Mouse (Mus musculus) urinary bladder, postnatal 25 days (tissue): Measurements from ENCODE around the gene Gm20390.

Experiments used
- DNase-seq: peaks from one replicate; pipeline ENCODE4 v3.0.0; 2022; ENCODE audit warnings: low spot score

Gm20390 gene

DNA sequence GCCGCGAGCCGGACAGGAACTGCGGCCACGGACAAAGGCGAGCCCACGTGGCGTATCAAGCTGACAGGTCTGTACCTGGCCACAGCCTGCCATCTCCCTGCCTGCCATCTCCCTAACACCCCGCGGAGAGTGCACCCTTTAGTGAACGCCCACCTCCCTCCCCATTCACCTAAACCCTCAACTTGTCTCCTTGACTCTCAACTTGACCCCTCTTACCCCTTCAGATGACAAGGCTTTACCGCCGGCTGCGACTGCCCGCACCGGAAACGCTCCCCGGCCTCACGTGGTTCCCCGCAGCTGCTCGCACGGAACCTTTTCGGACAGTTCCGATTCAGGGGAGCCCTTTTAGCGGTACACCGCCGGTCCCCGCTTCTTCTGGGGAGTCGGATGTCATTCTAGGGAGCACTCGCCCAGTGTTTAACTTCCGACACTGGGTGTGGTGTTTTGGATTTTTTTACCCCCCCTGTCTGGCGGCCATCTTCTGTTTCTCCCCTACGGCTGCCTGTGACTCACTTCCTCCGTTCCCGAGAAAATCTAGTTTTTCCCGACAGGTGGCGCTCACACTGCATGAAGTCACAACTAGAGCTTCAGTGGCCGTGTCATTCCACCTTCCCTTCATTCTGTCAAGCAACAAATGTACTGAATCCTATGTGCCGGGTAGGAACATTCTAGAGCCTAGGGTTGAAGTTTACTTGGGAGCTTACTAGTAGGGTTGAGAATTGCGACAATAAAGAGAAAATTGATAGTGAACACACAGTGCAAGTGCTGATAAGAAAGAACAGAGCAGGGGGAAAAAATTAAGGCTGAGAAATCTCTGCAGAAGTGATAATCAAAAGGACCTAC lies at the start of gene Gm20390, which contains the start of gene Nme1:
Gene Gm20390 (minus strand): TSS at position 289 of the 843 bp plus-strand sequence.
Gene Nme1 (minus strand): TSS at position 517 of the 843 bp plus-strand sequence.
- peak; percentile 96 for DNase-seq

DNA sequence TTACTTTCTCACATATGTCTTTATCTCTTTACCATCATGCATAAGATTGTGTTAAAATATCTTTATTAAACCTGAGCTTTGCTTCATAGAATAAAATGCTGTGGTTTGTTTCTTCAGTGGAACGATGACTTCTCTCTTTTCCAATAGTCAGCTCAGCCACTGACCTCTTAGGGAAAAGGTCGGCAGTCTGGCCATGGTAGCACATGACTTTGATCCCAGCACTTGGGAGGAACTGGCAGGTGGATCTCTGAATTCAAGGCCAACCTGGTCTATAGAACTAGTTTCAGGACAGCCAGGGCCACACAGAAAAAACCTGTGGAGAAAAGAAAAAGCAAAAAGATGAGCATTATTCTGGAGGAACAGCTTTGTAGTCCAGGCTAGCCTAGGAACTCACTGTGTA lies 35.3 kb upstream of the Gm20390 start:
- DNase-seq: no peak

DNA sequence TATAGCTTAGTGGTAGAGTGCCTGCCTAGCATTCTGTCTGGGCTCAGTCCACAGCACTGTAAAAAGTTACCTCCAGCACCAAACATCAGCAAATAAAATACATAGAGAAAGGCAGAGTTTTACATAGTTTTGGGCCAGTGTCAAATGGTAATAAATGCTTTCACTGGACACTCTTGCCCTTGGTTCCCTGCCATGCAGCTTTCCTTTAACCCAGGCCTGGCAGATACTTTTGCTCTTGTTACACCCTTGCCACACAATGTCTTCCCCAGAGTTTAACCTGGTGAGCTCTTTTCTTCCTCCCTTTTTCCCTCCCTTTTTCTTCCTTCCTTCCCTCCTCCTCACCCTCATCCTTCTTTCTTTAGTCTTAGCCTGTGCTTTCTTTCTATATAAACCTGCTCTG lies 31.2 kb upstream of the Gm20390 start:
- no peak for DNase-seq

DNA sequence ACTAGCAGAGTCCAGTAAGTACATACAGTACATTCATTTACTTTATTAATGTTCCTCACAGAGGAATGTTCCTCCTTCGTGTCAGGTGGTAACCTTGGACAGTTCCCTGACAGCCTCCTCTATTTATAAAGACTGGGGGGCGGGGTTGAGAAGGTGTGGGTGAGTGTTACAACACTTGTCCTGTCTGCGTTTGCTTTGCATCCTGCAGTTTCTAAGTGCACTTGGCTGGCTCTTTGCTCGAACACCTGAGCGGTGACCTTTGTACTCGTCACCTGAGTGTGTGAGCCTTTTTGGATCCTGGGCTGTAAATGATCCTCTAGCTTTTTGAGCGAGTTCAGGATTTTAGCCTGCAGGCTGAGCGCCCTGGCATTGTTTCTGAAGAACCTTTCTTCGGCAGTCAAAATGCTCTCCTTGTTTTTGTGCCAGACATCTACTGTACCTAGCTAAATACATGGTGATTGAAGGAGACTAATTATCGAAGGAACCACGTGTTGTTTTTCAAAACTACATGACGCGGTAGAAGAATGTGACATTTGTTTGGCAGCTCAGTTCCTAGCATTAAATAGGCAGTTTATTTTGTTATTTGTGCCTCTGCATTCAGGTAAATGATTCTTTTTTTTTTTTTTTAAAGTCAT lies 29.2 kb upstream of the Gm20390 start:
- peak; percentile 17 for DNase-seq

DNA sequence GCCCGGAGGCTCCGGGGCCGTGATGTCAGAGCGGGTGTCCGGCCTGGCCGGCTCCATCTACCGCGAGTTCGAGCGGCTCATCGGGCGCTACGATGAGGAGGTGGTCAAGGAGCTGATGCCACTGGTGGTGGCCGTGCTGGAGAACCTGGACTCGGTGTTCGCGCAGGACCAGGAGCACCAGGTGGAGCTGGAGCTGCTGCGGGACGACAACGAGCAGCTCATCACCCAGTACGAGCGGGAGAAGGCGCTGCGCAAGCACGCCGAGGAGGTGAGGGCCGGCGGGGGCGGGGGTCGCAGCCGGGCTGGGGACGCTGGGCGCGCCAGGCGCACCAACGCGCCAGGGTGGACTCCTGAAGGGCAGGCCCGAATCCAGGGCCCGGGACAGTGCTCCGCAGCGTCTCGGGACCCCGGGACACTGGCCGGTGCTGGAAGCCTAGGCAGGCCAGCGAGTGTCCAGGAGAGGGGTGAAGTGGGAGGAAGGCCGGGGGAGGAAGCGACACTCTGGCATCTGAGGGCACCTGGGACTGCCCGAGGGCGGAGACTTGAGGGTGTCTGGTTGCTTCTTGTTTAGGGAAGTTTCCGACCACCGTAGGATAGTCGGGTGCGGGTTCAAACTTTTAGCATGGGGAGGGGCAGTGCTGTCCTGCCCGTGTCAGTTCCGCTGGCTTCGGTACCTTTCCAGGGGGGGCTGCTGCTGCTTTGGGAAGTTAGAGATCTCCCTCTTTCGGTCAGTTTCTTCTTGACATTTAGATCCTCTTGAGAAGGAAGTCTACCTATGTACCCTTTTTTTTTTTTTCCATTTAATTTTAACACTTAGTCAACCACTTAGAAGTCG lies 28.4 kb upstream of the Gm20390 start:
- DNase-seq: peak; percentile 31

DNA sequence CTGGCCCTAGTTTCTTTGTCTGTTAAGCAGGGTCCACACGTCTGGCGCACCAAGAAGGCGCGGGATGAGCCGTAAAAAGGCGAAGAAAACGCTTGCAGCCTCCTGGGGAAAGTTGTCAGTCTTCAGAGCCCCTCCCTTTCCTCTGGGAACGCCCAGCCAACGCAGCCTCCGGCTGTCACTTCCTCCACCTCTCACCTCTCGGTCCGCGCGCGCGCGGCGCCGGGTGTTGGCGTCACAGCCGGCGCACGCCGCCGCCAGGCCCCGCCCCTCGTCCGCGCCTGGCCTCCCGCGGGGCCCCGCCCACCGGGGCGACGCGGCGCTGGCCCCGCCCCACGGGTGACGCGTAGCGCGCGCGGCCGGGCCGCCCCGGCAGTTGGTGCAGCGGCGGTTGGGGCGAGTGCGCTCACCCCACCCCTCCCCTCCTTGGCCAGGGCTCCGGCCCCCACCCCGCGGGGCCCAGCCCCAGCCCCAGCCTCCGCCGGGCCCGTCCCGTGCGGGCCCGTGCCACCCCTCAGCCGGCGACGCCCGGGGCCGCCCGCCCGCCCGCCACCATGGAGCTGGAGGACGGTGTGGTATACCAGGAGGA lies 27.7 kb upstream of the Gm20390 start, which contains the start of gene Spag9:
Gene Spag9 (plus strand): TSS at position 372 of the 586 bp plus-strand sequence.
- DNase-seq: peak; percentile 91

- DNase-seq: peak; percentile 65
These were observed 27.1 kb upstream of the Gm20390 start for GRCm38 (mm10) chr11:93995111-93995719.

DNA sequence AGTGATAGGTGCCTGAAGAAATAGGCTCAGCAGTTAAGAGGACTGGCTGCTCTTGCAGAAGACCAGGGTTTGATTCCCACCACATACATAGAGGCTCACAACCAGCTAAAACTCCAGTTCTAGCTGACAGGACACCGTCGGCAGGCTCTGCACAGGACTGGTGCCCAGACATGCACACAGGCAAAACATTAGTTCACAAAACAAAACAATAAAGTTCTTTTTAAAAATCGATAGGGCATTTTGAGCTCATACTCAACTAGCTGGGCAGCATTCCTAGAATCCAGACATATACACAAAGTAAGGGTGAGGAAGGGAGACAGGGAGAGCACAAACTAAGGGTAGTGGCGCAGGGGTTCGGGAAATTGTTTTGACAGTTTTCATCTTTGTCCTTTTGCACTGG lies 26.4 kb upstream of the Gm20390 start:
- peak; percentile 9 for DNase-seq

- no peak for DNase-seq
These were observed 20.4 kb upstream of the Gm20390 start for GRCm38 (mm10) chr11:93988328-93989062.

DNA sequence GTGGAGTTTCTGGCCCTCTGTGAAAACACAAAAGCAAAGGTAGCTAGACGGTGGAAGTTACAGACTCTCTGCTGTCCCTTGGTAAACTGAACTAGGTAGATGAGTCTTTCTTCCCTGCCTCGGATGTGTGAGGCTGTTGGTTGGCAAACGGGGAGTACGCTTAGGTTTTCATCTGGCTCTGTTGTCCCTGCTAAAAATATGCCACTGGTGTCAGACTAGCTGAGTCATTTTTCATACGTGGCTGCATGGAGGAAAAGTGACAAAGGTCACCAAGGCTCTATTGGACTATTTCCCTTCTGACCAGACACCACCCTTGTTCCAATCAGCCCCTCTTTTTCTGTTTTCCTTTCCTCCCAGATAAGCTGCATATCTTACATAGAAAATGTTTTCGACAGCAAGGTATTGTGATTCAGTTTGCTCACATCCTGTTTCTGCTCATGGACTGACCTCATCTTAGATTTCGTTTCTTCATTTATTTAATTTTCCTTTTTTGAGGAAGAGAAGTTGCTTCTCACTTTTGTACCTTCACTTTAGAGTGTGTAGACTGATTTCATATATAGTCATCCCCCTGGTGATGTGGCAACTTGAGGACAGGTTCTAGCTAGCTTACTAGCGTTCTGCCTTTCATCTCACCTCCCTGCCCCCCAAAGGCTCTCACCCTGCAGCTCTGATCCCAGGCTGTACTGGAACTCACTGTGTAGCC lies 19.7 kb upstream of the Gm20390 start:
- DNase-seq: no peak

DNA sequence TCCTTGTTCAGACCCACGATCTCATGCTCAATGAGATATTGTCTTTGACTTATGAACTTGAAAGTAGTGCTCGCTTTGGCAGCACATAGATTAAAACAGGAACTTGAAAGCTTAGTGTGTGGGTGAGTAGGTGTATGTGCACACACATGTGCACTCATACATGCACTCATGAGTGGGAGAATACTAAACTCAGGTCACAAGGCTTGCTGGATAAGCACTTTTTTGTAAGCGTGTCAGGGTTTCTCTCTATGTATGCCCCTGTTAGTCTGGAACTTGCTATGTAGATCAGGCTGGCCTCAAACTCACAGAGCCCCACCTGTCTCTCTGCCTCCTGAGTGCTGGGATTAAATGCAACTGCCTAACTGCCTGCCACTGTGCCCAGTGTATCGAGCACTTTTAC lies 18.9 kb upstream of the Gm20390 start:
- DNase-seq: no peak

DNA sequence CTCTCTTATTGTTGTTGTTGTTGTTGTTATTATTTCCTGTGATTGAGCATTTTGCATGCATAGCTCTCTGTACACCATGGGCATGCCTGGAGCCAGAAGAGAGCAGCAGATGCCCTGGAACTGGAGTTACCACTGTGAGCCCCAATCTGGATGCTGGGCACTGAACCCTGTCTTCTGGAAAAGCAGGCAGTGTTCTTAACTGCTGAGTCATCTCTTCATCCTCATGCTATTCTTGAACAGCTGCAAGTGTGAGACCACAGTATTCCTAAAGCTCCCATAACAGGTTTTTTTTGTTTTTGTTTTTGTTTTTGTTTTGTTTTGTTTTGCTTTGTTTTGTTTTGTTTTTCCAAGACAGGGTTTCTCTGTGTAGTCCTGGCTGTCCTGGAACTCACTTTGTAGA lies 18.2 kb upstream of the Gm20390 start:
- no peak for DNase-seq

DNA sequence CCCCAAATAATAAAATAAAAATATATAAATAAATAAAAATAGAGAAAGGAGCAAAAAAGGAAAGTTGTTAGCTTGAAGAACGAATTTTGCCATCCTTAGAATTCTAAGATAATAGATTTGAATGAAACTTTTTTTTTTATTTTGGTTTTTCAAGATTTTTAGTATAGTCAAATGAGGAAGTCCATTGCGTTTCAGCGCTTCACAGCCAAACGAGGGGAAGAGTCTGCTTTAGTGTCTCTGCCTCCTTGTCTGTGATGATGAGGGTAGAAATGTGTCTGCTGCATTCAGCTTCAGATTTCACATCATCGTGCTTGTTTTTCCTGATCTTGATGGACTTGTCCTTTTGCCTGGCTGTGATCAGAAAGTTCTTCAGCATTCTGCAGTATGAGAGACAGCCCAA lies 17.2 kb upstream of the Gm20390 start:
- no peak for DNase-seq

- no peak for DNase-seq
These were observed 16.5 kb upstream of the Gm20390 start for GRCm38 (mm10) chr11:93984619-93985018.

- DNase-seq: no peak
These were observed 11.5 kb upstream of the Gm20390 start for GRCm38 (mm10) chr11:93979502-93980049.

- no peak for DNase-seq
These were observed 4.9 kb upstream of the Gm20390 start for GRCm38 (mm10) chr11:93972951-93973350.

DNA sequence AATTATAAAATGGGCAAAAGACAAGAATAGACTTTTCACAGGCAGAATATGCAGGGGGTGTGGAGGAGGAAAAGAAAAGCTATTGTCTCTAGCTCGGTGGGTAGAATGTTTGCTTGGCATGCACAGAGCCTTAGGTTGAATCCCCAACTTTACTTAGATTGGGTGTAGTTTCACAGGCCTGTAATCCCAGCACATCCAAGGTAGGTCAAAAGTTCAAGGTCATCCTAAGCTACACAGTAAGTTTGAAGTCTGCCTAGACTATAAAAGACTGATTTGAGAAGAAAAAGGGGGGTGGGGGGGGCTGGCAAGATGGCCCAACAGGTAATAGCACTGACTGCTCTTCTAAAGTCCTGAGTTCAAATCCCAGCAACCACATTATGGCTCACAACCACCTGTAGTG lies 1.7 kb upstream of the Gm20390 start:
- DNase-seq: no peak

GRCm38 (mm10) chr11:93969171-93969570 lies 1.1 kb upstream of the Gm20390 start:
- no peak for DNase-seq

DNA sequence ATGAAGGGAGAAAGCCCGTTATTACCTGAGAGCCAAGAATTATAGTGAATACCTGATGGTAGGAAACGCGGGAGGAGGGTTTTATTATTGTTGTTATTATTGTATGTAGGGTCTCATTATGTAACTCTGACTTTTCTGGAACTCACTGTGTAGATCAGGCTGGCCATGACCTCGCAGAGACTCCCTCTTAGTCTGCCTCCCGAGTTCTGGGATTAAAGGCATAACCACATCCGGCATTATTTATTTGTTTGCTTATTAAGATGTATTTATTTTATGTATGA lies 695 bp upstream of the Gm20390 start:
- DNase-seq: no peak

DNA sequence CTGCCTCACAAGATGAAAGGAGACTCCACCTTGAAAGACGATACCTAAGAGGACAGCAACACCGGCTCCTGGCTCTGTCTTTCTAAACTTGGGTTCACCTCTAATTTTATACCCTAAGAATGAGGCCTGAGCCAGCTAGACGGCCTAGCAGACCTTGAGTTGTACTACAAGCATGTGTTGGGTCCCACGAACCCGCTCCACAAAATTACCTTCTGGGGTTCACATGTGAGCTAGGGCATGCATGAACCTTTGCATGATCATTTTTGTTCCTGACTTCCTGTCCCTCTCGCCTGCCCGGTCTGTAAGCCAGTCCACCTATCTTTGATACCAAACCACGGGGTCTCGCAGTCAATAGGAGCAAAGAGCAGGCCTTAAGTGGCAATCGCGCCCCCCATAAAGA lies 712 bp downstream of the Gm20390 start:
- no peak for DNase-seq
